10 mouse cellular contexts compared by ENCODE assay signal in the genomic region with DNA sequence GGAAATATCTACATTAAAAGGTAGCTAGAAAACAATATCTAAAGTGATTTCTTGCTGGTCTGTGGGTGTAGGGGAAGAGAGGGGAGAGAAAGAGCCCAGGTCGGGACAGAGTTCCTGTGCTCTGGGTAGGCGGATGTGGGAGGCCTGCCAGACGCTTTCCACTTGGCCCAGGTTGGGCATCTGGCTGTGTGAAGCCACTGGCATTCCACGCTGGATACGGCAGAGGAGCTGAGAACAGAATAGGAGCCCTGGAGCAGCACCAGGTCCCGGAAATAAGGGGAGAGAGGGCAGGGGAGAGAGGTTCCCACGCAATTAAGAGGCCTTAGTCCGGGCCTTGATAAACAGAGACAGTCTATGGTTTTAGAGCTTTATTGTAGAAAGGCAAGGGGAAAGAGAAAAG.
DNase-seq lines count a peak whose midpoint lies in the region; ATAC-seq lines count a peak whose summit lies in the region.
"Had no signal": no experiment of that assay in that cellular context is flagged by ENCODE, and none has a peak within 500 bp of the region (broad histone marks: within the 10 kb centered on the region; RNA-seq: fewer than 3 reads in every experiment).

No protein-coding gene starts in this region.

- no peak overlapping the region for H3K4me3 ChIP-seq in midbrain, embryonic 11.5 days (ENCODE audit: low read depth, low read length)
- no peak overlapping the region for H3K4me3 ChIP-seq in midbrain, embryonic 14.5 days (replicated peaks; ENCODE audit: low read depth, low read length)
- H3K4me3 ChIP-seq: hindbrain, embryonic 15.5 days had no signal

- intact Hi-C loops in heart, postnatal 25 days (cut with DNase I), result no loop called here

- peak; percentile 31 for DNase-seq in midbrain, embryonic 11.5 days (ENCODE audit: low spot score, missing footprints)
- DNase-seq in midbrain, embryonic 14.5 days, result no peak
- DNase-seq in fat pad, adult 2 months (ENCODE audit: extremely low read depth, low read depth, low spot score), result peak; percentile 21
- peak; percentile 39 for DNase-seq in heart, postnatal 25 days (ENCODE audit: low spot score)
- no peak for DNase-seq in spleen, postnatal 36 days (ENCODE audit: low spot score in 2 of 2)
- DNase-seq in urinary bladder, postnatal 10 days (ENCODE audit: low spot score), result no peak
- DNase-seq: thymus, postnatal 4 days had no signal

- WGBS in midbrain, embryonic 11.5 days, result 84% methylated on average over 8 of the region's 8 CpGs
- WGBS in midbrain, embryonic 14.5 days, result 86% methylated on average over 8 of the region's 8 CpGs

- ATAC-seq in midbrain, embryonic 11.5 days (ENCODE audit: low FRiP score), result no peak
- ATAC-seq in midbrain, embryonic 14.5 days (ENCODE audit: low FRiP score, low TSS enrichment), result no peak
- ATAC-seq in megakaryocyte progenitor cell, adult 5-6 weeks (replicated peaks; ENCODE audit: poor library complexity), result no peak

- H3K9me3 ChIP-seq in midbrain, embryonic 11.5 days (ENCODE audit: control insufficient read depth, low read length), result peaks cover 4% of the 10 kb centered on the region; the same call in 1 of the 2 replicates
- H3K9me3 ChIP-seq in midbrain, embryonic 14.5 days (ENCODE audit: control insufficient read depth, low read length), result peaks cover 3% of the 10 kb centered on the region; the same call in 1 of the 2 replicates

- no peaks in the 10 kb centered on the region for H3K27me3 ChIP-seq in midbrain, embryonic 11.5 days (ENCODE audit: control insufficient read depth, insufficient read depth, low read length)
- no peaks in the 10 kb centered on the region for H3K27me3 ChIP-seq in midbrain, embryonic 14.5 days (ENCODE audit: control insufficient read depth, insufficient read depth, low read length)
- H3K27me3 ChIP-seq: hindbrain, embryonic 15.5 days had no signal

- no peak overlapping the region for H3K9ac ChIP-seq in midbrain, embryonic 11.5 days (ENCODE audit: low read length)
- no peak overlapping the region for H3K9ac ChIP-seq in midbrain, embryonic 14.5 days (replicated peaks; ENCODE audit: low read length)
- H3K9ac ChIP-seq: hindbrain, embryonic 15.5 days had no signal

- no peak overlapping the region for H3K27ac ChIP-seq in midbrain, embryonic 11.5 days (ENCODE audit: low read depth, low read length)
- H3K27ac ChIP-seq in midbrain, embryonic 14.5 days (replicated peaks; ENCODE audit: low read depth, low read length), result no peak overlapping the region
- H3K27ac ChIP-seq: hindbrain, embryonic 15.5 days; macrophage had no signal

- H3K36me3 ChIP-seq in midbrain, embryonic 11.5 days (ENCODE audit: control insufficient read depth, insufficient read depth, low read length), result no peaks in the 10 kb centered on the region; the same call in 1 of the 2 replicates
- H3K36me3 ChIP-seq in midbrain, embryonic 14.5 days (ENCODE audit: control insufficient read depth, insufficient read depth, low read length), result no peaks in the 10 kb centered on the region
- H3K36me3 ChIP-seq: hindbrain, embryonic 15.5 days had no signal

- H3K4me2 ChIP-seq in midbrain, embryonic 11.5 days, result no peak overlapping the region
- H3K4me2 ChIP-seq in midbrain, embryonic 14.5 days (ENCODE audit: low read length), result no peak overlapping the region
- H3K4me2 ChIP-seq: hindbrain, embryonic 15.5 days had no signal

- no peaks in the 10 kb centered on the region for H3K4me1 ChIP-seq in midbrain, embryonic 11.5 days (ENCODE audit: control insufficient read depth, insufficient read depth, low read length)
- H3K4me1 ChIP-seq in midbrain, embryonic 14.5 days (ENCODE audit: control insufficient read depth, insufficient read depth, low read length), result no peaks in the 10 kb centered on the region
- H3K4me1 ChIP-seq: hindbrain, embryonic 15.5 days had no signal

Comparison
In these comparisons a context has a peak if more than half of its experiments do, and no peak if none do; other contexts are left out.
1. DNase-seq: peak in midbrain, embryonic 11.5 days (single experiment), fat pad, adult 2 months (single experiment) and heart, postnatal 25 days (single experiment); none in midbrain, embryonic 14.5 days (single experiment), spleen, postnatal 36 days (0 of 2) and urinary bladder, postnatal 10 days (single experiment).